Mouse (Mus musculus) lung, embryonic 16.5 days (tissue): ENCODE measurements around the gene F11. TPM values are rescaled to one million over a fixed set of nuclear protein-coding genes. Genes with fewer than 3 reads are reported as not detected.

ENCODE experiments used
- ATAC-seq: fragments of 200-750 bp; cut with Nextera tagmentation; 2 replicates; pipeline ENCODE4 v1.8.0; 2017; ENCODE audit warnings: low read depth, mild to moderate bottlenecking, moderate library complexity
- H3K27ac ChIP-seq: fragments of 300-500 bp; sonication (generic); 2 replicates; pipeline ENCODE4 v1.5.1; 2014; ENCODE audit warnings: mild to moderate bottlenecking, control low read depth, low read length
- H3K27me3 ChIP-seq: fragments of 300-500 bp; sonication (generic); 2 replicates; pipeline ENCODE4 v1.6.1; 2014; ENCODE audit warnings: low read depth, low read length, mixed read lengths; ENCODE audit not compliant: control insufficient read depth, insufficient read depth
- H3K36me3 ChIP-seq: fragments of 300-500 bp; sonication (generic); 2 replicates; pipeline ENCODE4 v1.6.1; 2014; ENCODE audit warnings: low read length; ENCODE audit not compliant: control insufficient read depth, insufficient read depth
- H3K4me1 ChIP-seq: fragments of 300-500 bp; sonication (generic); replicated peaks from 2 replicates; pipeline ENCODE4 v1.6.1; 2014; ENCODE audit warnings: low read length, mixed read lengths; ENCODE audit not compliant: control insufficient read depth, insufficient read depth
- H3K4me2 ChIP-seq: fragments of 300-500 bp; sonication (generic); 2 replicates; pipeline ENCODE4 v1.6.1; 2014; ENCODE audit warnings: low read depth, low read length, control low read depth
- H3K4me3 ChIP-seq: fragments of 300-500 bp; sonication (generic); 2 replicates; pipeline ENCODE4 v1.5.1; 2014; ENCODE audit warnings: mild to moderate bottlenecking, low read length, control low read depth
- H3K9ac ChIP-seq: fragments of 300-500 bp; sonication (generic); 2 replicates; pipeline ENCODE4 v1.6.1; 2014; ENCODE audit warnings: low read length, control low read depth
- H3K9me3 ChIP-seq: fragments of 300-500 bp; sonication (generic); 2 replicates; pipeline ENCODE4 v1.6.1; 2016; ENCODE audit warnings: low read length; ENCODE audit not compliant: control insufficient read depth
- WGBS: fragments of 180-500 bp; shearing (Covaris S2); extraction: QIAGEN DNeasy Blood & Tissue Kit; methylation state at CpG from one replicate; pipeline ENCODE4 v1.1.7; 2014; 5-methylcytosine and 5-hydroxymethylcytosine counted together
- polyA plus RNA-seq: library from polyadenylated mRNA; unstranded; fragments of >200 nt; fragmentation: Nextera tagmentation; extraction: Ambion mirVana; gene quantifications from 2 replicates; pipeline ENCODE4 v1.2.1, GENCODE M21; 2015

Gene F11
- 0.16 and 0.73 TPM in 2 replicates for polyA plus RNA-seq

DNA sequence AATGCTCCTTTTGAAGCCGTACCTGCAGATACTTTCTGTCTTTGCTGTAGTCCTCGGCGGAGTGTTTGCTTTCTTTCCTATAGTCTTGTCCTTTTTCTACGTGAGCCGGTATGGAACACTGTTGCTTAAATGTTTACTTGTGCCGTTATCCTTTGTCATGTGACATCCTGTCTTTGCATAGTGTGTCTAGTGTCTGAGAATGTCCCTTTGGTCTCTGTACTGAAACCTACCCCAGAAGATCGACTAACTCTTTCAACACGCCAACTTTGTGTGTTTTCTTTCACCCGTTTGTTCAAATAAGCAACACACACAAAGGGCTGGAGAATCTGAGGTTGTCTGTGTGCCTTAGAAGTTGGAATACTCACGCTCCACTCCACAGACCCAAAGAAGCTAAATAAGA lies at the start of gene F11:
Gene F11, minus strand, starts transcription at position 112 of the 400 bp plus-strand sequence.
- Histone ChIP-seq H3K36me3 (no peaks in the 10 kb centered on the region), H3K4me3 (no peak within 1 kb of the TSS), H3K4me2 (no peak within 1 kb of the TSS), H3K4me1 (no peaks in the 10 kb centered on the region), H3K9me3 (no peaks in the 10 kb centered on the region), H3K27ac (no peak within 1 kb of the TSS), H3K9ac (no peak within 1 kb of the TSS), H3K27me3 (no peaks in the 10 kb centered on the region)
- WGBS, result 41% methylated on average over 10 of the region's 10 CpGs
- no peak for ATAC-seq

DNA sequence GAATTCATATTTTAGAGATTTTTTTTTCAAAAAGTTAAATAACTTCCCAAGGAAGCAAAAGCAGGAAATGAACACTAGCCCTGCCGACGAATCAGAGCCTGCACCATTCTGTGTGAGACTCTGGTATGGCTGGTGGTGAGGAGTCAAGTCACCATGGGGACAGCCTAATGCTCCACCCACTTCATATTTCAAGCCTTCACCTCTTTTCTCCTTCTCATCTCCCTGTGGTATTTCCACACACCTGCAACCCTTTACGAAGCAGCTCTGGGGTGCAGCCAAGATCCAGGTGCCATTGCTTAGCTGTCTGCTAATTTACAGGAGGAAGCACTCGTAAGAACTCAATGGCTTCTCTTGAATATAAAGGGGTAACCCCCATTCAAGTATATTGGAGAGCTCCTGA lies 49.1 kb upstream of the F11 start:
- ATAC-seq, result peak; percentile 60; the same call in 1 of the 2 replicates
- Histone ChIP-seq H3K27ac (no peak overlapping the region), H3K4me3 (no peak overlapping the region), H3K4me2 (no peak overlapping the region), H3K9ac (no peak overlapping the region), H3K36me3 (no peaks in the 10 kb centered on the region), H3K9me3 (no peaks in the 10 kb centered on the region), H3K4me1 (no peaks in the 10 kb centered on the region; the same call in 1 of the 2 replicates), H3K27me3 (no peaks in the 10 kb centered on the region)
- 54% methylated on average over 4 of the region's 4 CpGs for WGBS

DNA sequence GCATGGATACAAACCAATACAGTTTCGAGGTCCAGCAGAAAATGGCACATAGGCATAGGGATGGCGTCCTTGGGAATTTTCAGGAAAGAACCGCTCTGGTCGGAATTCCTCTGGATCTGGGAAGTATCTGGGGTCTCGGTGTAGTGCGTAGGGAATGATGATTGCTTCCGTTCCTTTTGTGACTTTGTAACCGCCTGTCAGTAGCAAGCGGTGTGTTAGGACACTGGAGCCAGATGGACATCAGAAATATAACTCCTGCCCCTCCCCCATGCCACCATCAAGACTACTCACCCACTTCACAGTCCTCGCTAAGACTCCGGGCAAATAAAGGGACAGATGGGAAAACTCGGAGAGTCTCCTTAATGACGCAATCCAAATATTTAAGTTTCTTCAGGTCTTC lies 46.5 kb upstream of the F11 start, which contains the start of gene Gm45753:
Gene Gm45753, minus strand, starts transcription at position 101 of the 400 bp plus-strand sequence.
- 51% methylated on average over 13 of the region's 13 CpGs for WGBS
- Histone ChIP-seq H3K4me2 (no peak within 1 kb of the TSS), H3K9ac (no peak within 1 kb of the TSS), H3K4me3 (no peak within 1 kb of the TSS), H3K36me3 (no peaks in the 10 kb centered on the region), H3K9me3 (no peaks in the 10 kb centered on the region), H3K4me1 (no peaks in the 10 kb centered on the region; the same call in 1 of the 2 replicates), H3K27me3 (no peaks in the 10 kb centered on the region), H3K27ac (no peak within 1 kb of the TSS)
- ATAC-seq, result no peak

DNA sequence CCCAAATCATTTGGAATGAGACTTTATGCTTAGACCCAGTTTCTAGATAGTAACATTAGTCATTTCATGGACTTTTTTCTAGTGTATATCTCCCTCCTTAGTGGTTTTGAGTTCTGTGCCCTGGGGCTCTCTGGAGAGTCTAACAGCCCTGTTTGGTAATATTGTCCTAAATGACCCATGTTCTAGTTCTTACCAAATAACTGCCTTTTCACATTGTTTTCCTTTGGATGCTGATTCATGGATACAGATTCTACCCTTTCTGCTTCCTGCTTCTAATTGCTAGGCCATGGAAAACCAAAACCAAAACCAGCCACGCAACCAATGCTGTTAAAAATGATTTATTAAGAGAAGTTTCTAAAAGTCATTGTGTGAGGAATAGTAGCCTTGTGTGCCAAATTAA lies 43.6 kb upstream of the F11 start:
- Histone ChIP-seq H3K4me2 (no peak overlapping the region), H3K9me3 (no peaks in the 10 kb centered on the region), H3K9ac (no peak overlapping the region), H3K36me3 (no peaks in the 10 kb centered on the region), H3K4me3 (no peak overlapping the region), H3K27ac (no peak overlapping the region), H3K4me1 (no peaks in the 10 kb centered on the region; the same call in 1 of the 2 replicates), H3K27me3 (no peaks in the 10 kb centered on the region)
- WGBS, result 85% methylated on average over 1 of the region's 1 CpGs
- no peak for ATAC-seq

DNA sequence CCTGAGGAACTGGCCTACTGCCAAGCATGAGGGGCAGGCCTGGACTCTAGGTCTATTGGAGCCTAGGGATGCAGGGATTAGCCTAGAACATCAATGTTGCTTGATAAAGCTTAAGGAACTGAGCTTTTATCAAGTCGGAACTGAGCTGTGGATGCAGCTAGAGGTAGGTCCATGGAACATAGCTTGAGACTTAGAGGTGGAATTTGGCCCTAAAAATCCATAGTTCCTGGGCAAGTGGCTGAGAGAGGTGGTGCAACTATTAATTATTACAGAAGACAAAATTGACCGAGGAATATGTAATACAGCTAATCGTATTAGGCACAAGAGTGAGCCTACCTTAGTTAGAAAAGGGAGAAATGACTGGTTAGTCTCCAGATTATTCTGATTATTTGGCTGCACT lies 42.5 kb upstream of the F11 start:
- Histone ChIP-seq H3K9me3 (no peaks in the 10 kb centered on the region), H3K4me3 (no peak overlapping the region), H3K36me3 (no peaks in the 10 kb centered on the region), H3K4me1 (no peaks in the 10 kb centered on the region), H3K27me3 (no peaks in the 10 kb centered on the region), H3K9ac (no peak overlapping the region), H3K4me2 (no peak overlapping the region), H3K27ac (no peak overlapping the region)
- no peak for ATAC-seq
- WGBS, result 83% methylated on average over 3 of the region's 3 CpGs

DNA sequence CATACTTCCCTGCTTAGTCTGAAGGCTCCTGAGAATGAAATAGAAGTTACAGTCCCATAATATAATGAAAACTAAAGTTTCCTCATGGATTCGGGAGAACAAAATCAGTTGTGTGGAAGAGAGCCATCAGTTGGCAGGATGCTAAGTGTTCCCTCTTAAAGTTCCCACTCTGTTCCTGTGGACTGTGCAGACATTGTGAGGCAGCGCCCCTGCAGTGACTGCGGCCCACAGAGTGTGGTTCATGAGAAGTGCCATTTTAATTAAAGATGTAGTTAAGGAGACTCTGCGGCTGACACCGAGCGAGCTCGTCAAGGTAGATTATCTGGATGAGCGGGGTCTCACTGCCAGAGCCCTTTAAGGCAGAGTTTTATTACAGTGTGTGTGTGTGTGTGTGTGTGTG lies 40.6 kb upstream of the F11 start:
- Histone ChIP-seq H3K27ac (no peak overlapping the region), H3K36me3 (no peaks in the 10 kb centered on the region), H3K9ac (no peak overlapping the region), H3K9me3 (no peaks in the 10 kb centered on the region), H3K27me3 (no peaks in the 10 kb centered on the region), H3K4me2 (no peak overlapping the region), H3K4me1 (no peaks in the 10 kb centered on the region), H3K4me3 (no peak overlapping the region)
- ATAC-seq, result no peak
- 85% methylated on average over 8 of the region's 8 CpGs for WGBS

DNA sequence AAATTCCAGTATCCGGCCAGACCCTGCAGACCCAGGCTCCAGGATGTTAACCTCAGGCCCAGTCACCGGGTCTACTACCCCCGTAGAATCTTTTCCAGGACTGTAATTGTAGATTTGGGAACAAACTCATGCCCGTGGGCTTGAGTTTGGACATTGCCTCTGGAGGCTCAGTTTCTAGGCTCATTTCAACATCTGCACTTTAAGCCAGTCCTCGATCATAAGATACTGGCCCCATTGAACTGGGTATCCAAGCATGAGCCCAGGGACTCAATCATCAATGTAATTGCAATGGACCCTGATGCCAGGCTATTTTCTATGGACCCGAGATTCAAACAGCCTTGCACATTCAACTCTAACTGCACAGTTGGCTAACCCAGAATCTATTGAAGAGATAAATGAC lies 33.4 kb upstream of the F11 start:
- Histone ChIP-seq H3K27me3 (no peaks in the 10 kb centered on the region), H3K4me3 (no peak overlapping the region), H3K4me1 (no peaks in the 10 kb centered on the region), H3K9ac (no peak overlapping the region), H3K27ac (no peak overlapping the region), H3K36me3 (no peaks in the 10 kb centered on the region), H3K4me2 (no peak overlapping the region), H3K9me3 (no peaks in the 10 kb centered on the region)
- no peak for ATAC-seq
- 85% methylated on average over 6 of the region's 6 CpGs for WGBS

DNA sequence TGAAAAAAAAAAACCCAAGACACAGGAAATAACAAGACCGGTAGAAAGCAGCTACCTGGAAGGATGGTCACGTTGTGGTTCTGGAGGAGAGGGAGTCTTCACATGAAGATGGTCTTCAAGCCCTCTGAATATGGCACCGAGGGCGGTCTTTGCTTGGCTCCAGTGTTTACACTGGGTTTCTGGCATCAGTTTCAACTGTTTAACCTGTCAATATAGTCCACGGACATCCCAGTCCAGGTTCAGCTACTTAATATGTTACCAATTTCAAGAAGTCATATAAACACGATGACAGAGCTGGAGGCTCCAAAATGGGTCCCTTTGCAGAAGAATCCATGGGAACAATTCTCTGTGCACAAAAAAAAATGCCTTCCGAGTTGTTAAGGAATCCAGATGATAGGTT lies 32.9 kb upstream of the F11 start, which contains the start of gene Klkb1:
Gene Klkb1, minus strand, starts transcription at position 173 of the 400 bp plus-strand sequence.
- H3K9ac ChIP-seq, result no peak within 1 kb of the TSS
- no peak within 1 kb of the TSS for H3K27ac ChIP-seq
- H3K4me2 ChIP-seq, result no peak within 1 kb of the TSS
- no peaks in the 10 kb centered on the region for H3K9me3 ChIP-seq
- ATAC-seq, result no peak
- no peaks in the 10 kb centered on the region for H3K4me1 ChIP-seq
- WGBS, result 71% methylated on average over 7 of the region's 7 CpGs
- H3K27me3 ChIP-seq, result no peaks in the 10 kb centered on the region
- H3K36me3 ChIP-seq, result no peaks in the 10 kb centered on the region
- no peak within 1 kb of the TSS for H3K4me3 ChIP-seq

DNA sequence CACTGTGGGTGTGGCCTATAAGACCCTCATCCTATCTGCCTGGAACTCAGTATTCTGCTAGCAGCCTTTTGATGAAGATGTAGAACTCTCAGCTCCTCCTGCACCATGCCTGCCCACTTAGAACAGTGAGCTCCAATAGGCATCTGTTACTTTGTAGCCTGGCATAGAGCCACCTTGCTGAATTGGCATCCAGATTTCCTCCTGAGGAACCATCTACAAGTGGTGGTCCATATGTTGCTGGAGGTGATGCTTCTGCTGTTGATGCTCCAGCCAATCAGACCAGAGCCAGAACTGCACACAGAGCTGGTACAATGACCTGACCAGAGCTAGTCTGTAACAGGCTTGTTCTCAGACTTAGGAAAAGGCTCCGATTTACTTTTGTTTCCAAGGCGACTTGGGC lies 30.0 kb upstream of the F11 start:
- 85% methylated on average over 2 of the region's 2 CpGs for WGBS
- no peak for ATAC-seq

DNA sequence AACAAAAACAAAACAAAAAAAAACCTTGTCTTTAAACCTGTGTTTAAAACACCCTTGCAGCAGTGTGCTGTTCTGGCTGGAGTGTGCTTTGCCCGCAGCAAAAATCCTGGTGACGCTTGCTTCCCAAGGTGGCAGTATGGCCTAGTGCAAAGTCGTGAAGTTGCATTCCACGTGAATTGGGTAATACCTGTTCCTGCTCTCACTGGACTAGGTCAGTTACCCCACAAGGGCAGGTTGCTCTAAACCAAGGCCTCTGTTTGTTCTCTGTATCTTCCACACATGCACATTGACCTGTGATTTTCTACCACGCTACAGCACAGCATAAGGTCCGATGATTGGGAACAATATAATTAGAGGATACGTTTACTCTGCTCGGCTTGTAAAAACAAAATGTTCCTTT lies 19.8 kb upstream of the F11 start:
- H3K4me2 ChIP-seq, result no peak overlapping the region
- H3K9me3 ChIP-seq, result no peaks in the 10 kb centered on the region
- H3K9ac ChIP-seq, result no peak overlapping the region
- ATAC-seq, result no peak
- no peak overlapping the region for H3K4me3 ChIP-seq
- 62% methylated on average over 8 of the region's 8 CpGs for WGBS
- H3K4me1 ChIP-seq, result no peaks in the 10 kb centered on the region
- H3K27ac ChIP-seq, result no peak overlapping the region
- H3K27me3 ChIP-seq, result no peaks in the 10 kb centered on the region
- H3K36me3 ChIP-seq, result no peaks in the 10 kb centered on the region

More for the DNA sequence above, 30.0 kb upstream of the F11 start:
- Histone ChIP-seq H3K27me3 (no peaks in the 10 kb centered on the region), H3K4me1 (no peaks in the 10 kb centered on the region), H3K9ac (no peak overlapping the region), H3K4me3 (no peak overlapping the region), H3K9me3 (no peaks in the 10 kb centered on the region), H3K27ac (no peak overlapping the region), H3K4me2 (no peak overlapping the region), H3K36me3 (no peaks in the 10 kb centered on the region)
